Mouse (Mus musculus) neural tube, embryonic 14.5 days (tissue): Measurements from ENCODE around the gene Reg1. TPM values are rescaled to one million over a fixed set of nuclear protein-coding genes. Genes with fewer than 3 reads are reported as not detected.
"Not testable (repeated sequence)": the region's sequence is repeated elsewhere in the genome, so short reads cannot be mapped to it uniquely, and the experiment has no call there.

Experiments used
- ATAC-seq: fragments of 200-750 bp; cut with Nextera tagmentation; 2 replicates; pipeline ENCODE4 v1.8.0; 2017; ENCODE audit warnings: low read depth, mild to moderate bottlenecking, moderate TSS enrichment, moderate library complexity
- H3K27ac ChIP-seq: fragments of 300-500 bp; sonication (generic); 2 replicates; pipeline ENCODE4 v1.5.1; 2014; ENCODE audit warnings: low read depth, mild to moderate bottlenecking, control low read depth, low read length, moderate library complexity, mixed read lengths
- H3K27me3 ChIP-seq: fragments of 300-500 bp; sonication (generic); 2 replicates; pipeline ENCODE4 v1.6.1; 2014; ENCODE audit warnings: low read length; ENCODE audit not compliant: control insufficient read depth, insufficient read depth
- H3K36me3 ChIP-seq: fragments of 300-500 bp; sonication (generic); 2 replicates; pipeline ENCODE4 v1.6.1; 2014; ENCODE audit warnings: low read length, mixed read lengths; ENCODE audit not compliant: control insufficient read depth, insufficient read depth
- H3K4me1 ChIP-seq: fragments of 300-500 bp; sonication (generic); 2 replicates; pipeline ENCODE4 v1.6.1; 2014; ENCODE audit warnings: low read length; ENCODE audit not compliant: control insufficient read depth, insufficient read depth
- H3K4me2 ChIP-seq: fragments of 300-500 bp; sonication (generic); 2 replicates; pipeline ENCODE4 v1.6.1; 2014; ENCODE audit warnings: mild to moderate bottlenecking, low read depth, low read length, control low read depth
- H3K4me3 ChIP-seq: fragments of 300-500 bp; sonication (generic); 2 replicates; pipeline ENCODE4 v1.5.1; 2014; ENCODE audit warnings: low read depth, low read length, control low read depth, mixed read lengths
- H3K9ac ChIP-seq: fragments of 300-500 bp; sonication (generic); replicated peaks from 2 replicates; pipeline ENCODE4 v1.6.1; 2014; ENCODE audit warnings: low read depth, mild to moderate bottlenecking, control low read depth, low read length, mixed read lengths
- H3K9me3 ChIP-seq: fragments of 300-500 bp; sonication (generic); 2 replicates; pipeline ENCODE4 v1.6.1; 2016; ENCODE audit warnings: low read length; ENCODE audit not compliant: control insufficient read depth
- WGBS: fragments of 180-500 bp; shearing (Covaris S2); extraction: QIAGEN DNeasy Blood & Tissue Kit; methylation state at CpG from one replicate; pipeline ENCODE4 v1.1.7; 2014; 5-methylcytosine and 5-hydroxymethylcytosine counted together
- polyA plus RNA-seq: library from polyadenylated mRNA; unstranded; fragments of >200 nt; fragmentation: Nextera tagmentation; extraction: Ambion mirVana; gene quantifications from 2 replicates; pipeline ENCODE4 v1.2.1, GENCODE M21; 2014

Reg1 gene
- polyA plus RNA-seq = not detected in 2 replicates

- not testable (repeated sequence) for H3K9ac ChIP-seq, H3K4me1 ChIP-seq, ATAC-seq, H3K27ac ChIP-seq, H3K36me3 ChIP-seq, H3K9me3 ChIP-seq, H3K27me3 ChIP-seq, H3K4me2 ChIP-seq, H3K4me3 ChIP-seq
These were observed at the start of gene Reg1 for GRCm38 (mm10) chr6:78422411-78422810. Reg1 (plus strand) TSS chr6:78422711.

DNA sequence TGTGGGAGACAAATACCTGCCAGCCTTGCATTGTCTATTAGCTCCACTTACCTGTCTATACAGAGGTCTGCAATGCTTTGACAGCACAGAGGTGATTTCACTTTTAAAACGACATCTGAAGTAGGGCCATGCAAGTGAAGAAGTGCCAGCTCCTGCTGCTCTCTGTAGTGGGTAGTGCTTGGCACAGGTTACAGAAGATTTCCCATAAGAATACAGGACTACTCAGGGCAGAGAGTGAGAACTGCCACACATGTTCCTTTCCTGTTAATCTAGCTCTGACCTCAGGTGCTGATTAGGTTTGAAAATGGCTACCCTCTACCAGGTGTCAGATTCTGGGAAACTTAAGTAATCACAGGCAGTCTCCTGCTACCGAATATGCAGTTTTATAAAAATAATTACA, 43.7 kb upstream of the Reg1 start, which contains the start of gene Reg3d:
Reg3d (minus strand) TSS at position 101 of the 400 bp plus-strand sequence.
- Histone ChIP-seq H3K27me3 (no peaks in the 10 kb centered on the region), H3K4me2 (no peak within 1 kb of the TSS), H3K36me3 (no peaks in the 10 kb centered on the region), H3K4me1 (no peaks in the 10 kb centered on the region), H3K9me3 (no peaks in the 10 kb centered on the region), H3K4me3 (no peak within 1 kb of the TSS), H3K27ac (no peak within 1 kb of the TSS), H3K9ac (no peak within 1 kb of the TSS)
- ATAC-seq = no peak
- 90% methylated on average over 2 of the region's 2 CpGs for WGBS

DNA sequence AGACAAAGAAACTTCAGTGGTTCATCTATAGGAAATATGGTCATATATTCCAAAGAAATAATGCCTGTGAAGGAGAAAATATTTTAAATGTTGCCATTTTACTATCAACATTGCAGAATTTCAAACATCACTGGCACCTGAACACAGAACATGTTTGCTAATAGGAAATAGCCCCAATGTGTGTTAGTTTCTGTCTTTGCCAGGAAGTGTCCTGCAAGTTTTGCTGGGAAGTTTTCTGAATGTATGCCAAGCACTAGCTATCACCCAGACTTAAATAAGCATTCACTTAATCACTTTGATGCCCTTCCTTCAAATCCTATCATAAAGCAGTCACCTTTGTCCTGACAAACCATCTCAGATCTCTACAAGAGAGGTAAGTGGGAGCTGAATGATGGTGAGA, 42.1 kb upstream of the Reg1 start, which contains the start of gene Reg3a:
Reg3a (plus strand) TSS at position 301 of the 400 bp plus-strand sequence.
- no peak for ATAC-seq
- Histone ChIP-seq H3K4me1 (no peaks in the 10 kb centered on the region), H3K27ac (no peak within 1 kb of the TSS), H3K9ac (no peak within 1 kb of the TSS), H3K36me3 (no peaks in the 10 kb centered on the region), H3K27me3 (no peaks in the 10 kb centered on the region), H3K4me2 (no peak within 1 kb of the TSS), H3K4me3 (no peak within 1 kb of the TSS), H3K9me3 (no peaks in the 10 kb centered on the region)

GRCm38 (mm10) chr6:78385609-78386008, 36.9 kb upstream of the Reg1 start:
- H3K4me2 ChIP-seq = no peak overlapping the region
- no peaks in the 10 kb centered on the region for H3K36me3 ChIP-seq
- no peak overlapping the region for H3K27ac ChIP-seq
- H3K9ac ChIP-seq = no peak overlapping the region
- no peaks in the 10 kb centered on the region for H3K9me3 ChIP-seq
- no peak overlapping the region for H3K4me3 ChIP-seq
- no peak for ATAC-seq
- H3K4me1 ChIP-seq = no peaks in the 10 kb centered on the region
- WGBS = 84% methylated on average over 3 of the region's 3 CpGs
- no peaks in the 10 kb centered on the region for H3K27me3 ChIP-seq

- not testable (repeated sequence) for H3K36me3 ChIP-seq, H3K27me3 ChIP-seq, H3K9ac ChIP-seq, H3K4me1 ChIP-seq, H3K4me3 ChIP-seq, H3K4me2 ChIP-seq, H3K9me3 ChIP-seq, ATAC-seq, H3K27ac ChIP-seq
- 98% methylated on average over 4 of the region's 17 CpGs for WGBS
These were observed 27.2 kb upstream of the Reg1 start, which contains the start of gene Reg2 for GRCm38 (mm10) chr6:78395323-78395722. Reg2 (plus strand) TSS chr6:78395623.

GRCm38 (mm10) chr6:78425497-78425896, 3.0 kb downstream of the Reg1 start:
- Histone ChIP-seq H3K4me2 (no peak overlapping the region), H3K27me3 (no peaks in the 10 kb centered on the region), H3K9ac (no peak overlapping the region), H3K27ac (no peak overlapping the region), H3K4me1 (no peaks in the 10 kb centered on the region), H3K4me3 (no peak overlapping the region), H3K36me3 (no peaks in the 10 kb centered on the region), H3K9me3 (no peaks in the 10 kb centered on the region)
- ATAC-seq = no peak
- WGBS = 85% methylated on average over 3 of the region's 3 CpGs

DNA sequence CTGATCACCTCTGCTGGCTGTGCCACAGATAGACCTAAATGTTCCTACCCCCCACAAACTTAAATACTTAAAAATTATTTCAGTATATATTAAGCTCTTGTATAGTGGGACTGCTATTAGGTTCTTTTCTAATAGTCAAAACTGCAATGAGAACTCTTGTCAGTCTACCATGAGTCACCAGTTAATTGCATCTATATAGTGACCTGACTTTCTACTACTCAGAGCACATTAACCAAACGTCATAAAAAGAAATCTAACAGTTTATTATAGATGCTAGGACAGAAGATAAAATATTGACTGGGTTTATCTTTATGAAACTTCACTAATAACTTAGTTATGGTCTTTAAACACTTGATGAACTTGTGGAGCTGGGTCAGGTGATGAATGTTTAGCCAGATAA, 24.7 kb downstream of the Reg1 start:
- Histone ChIP-seq H3K27me3 (no peaks in the 10 kb centered on the region), H3K36me3 (no peaks in the 10 kb centered on the region), H3K9me3 (no peaks in the 10 kb centered on the region), H3K27ac (no peak overlapping the region), H3K4me1 (no peaks in the 10 kb centered on the region), H3K4me3 (no peak overlapping the region), H3K4me2 (no peak overlapping the region), H3K9ac (no peak overlapping the region)
- ATAC-seq = no peak
- 65% methylated on average over 1 of the region's 1 CpGs for WGBS

GRCm38 (mm10) chr6:78448409-78448808, 25.9 kb downstream of the Reg1 start:
- Histone ChIP-seq H3K4me2 (no peak overlapping the region), H3K9ac (no peak overlapping the region), H3K36me3 (no peaks in the 10 kb centered on the region), H3K9me3 (no peaks in the 10 kb centered on the region), H3K4me3 (no peak overlapping the region), H3K4me1 (no peaks in the 10 kb centered on the region), H3K27me3 (no peaks in the 10 kb centered on the region), H3K27ac (no peak overlapping the region)
- no peak for ATAC-seq

GRCm38 (mm10) chr6:78452804-78453203, 30.3 kb downstream of the Reg1 start:
- no peaks in the 10 kb centered on the region for H3K9me3 ChIP-seq
- H3K9ac ChIP-seq = no peak overlapping the region
- no peaks in the 10 kb centered on the region for H3K4me1 ChIP-seq
- H3K27me3 ChIP-seq = no peaks in the 10 kb centered on the region
- ATAC-seq = no peak
- no peak overlapping the region for H3K27ac ChIP-seq
- H3K4me2 ChIP-seq = no peak overlapping the region
- no peaks in the 10 kb centered on the region for H3K36me3 ChIP-seq
- no peak overlapping the region for H3K4me3 ChIP-seq
- 92% methylated on average over 2 of the region's 2 CpGs for WGBS
